Mouse (Mus musculus): ENCODE data around the gene Cmc1.

DNA sequence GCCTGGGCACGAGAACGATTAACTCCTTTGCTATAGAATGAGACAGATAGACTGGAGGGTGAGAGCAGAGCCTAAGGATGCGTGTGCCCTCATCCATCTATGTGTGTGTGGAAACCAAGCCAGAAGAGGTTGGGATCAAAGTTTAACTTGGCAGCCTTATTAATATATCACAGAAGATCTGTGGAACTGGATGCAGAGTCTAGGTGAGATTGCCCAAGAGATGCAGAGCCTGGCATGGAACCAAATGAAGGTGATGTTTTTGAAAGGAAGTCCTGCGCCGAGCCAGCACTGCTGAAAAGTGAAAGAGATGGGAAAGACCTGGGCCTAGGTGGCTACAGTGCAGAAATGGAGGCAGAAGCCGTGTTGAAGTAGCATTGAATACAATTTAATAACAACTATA, 11.6 kb upstream of the Cmc1 start:
- TF ChIP-seq CTCF (IDR thresholded peaks at IDR 0.05; ENCODE audit: borderline replicate concordance, insufficient read depth, low read length) (no peak), POLR2A (IDR thresholded peaks at IDR 0.05; ENCODE audit: low read depth, low read length) (no peak)
